Mouse (Mus musculus) erythroid progenitor cell, adult 5-6 weeks (primary cell): ENCODE data around the gene Nap1l1. TPM values are rescaled to one million over a fixed set of nuclear protein-coding genes. Genes with fewer than 3 reads are reported as not detected.

Experiments
- ATAC-seq: replicated peaks from 2 replicates; pipeline ENCODE4 v1.8.0; 2016; ENCODE audit warnings: moderate number of reproducible peaks, mild to moderate bottlenecking, moderate TSS enrichment, inconsistent platforms; ENCODE audit not compliant: poor library complexity, low FRiP score, severe bottlenecking
- total RNA-seq, 2 experiments: library from RNA; stranded (forward) in 1 of 2; stranded (reverse) in 1 of 2; fragments of 150-400 nt in 1 of 2; fragments of 186-747, 209-891 nt in 1 of 2; gene quantifications; 2 replicates each; pipeline versions ENCODE4 v1.2.3 to v1.2.4; 2015 to 2017; ENCODE audit warnings: low replicate concordance in 2 of 2

Nap1l1 gene
- total RNA-seq, 2 experiments from 2014 or later, result 170 to 199 TPM

GRCm38 (mm10) chr10:111510798-111511197 is 37.8 kb downstream of the Nap1l1 start:
- ATAC-seq, result no peak

GRCm38 (mm10) chr10:111512036-111512568 is 39.1 kb downstream of the Nap1l1 start:
- no peak for ATAC-seq

GRCm38 (mm10) chr10:111514282-111514885 is 41.4 kb downstream of the Nap1l1 start:
- ATAC-seq, result no peak

- no peak for ATAC-seq
Measured at GRCm38 (mm10) chr10:111515071-111516010, 42.3 kb downstream of the Nap1l1 start.

GRCm38 (mm10) chr10:111516172-111516588 is 43.2 kb downstream of the Nap1l1 start:
- ATAC-seq, result no peak

GRCm38 (mm10) chr10:111516804-111517436 is 43.9 kb downstream of the Nap1l1 start:
- no peak for ATAC-seq

- no peak for ATAC-seq
Measured at GRCm38 (mm10) chr10:111518350-111518749, 45.3 kb downstream of the Nap1l1 start.

- no peak for ATAC-seq
Measured at GRCm38 (mm10) chr10:111519620-111520370, 46.8 kb downstream of the Nap1l1 start.

- ATAC-seq, result no peak
Measured at GRCm38 (mm10) chr10:111520621-111521020, 47.6 kb downstream of the Nap1l1 start.

GRCm38 (mm10) chr10:111521636-111522035 is 48.6 kb downstream of the Nap1l1 start:
- ATAC-seq, result no peak

GRCm38 (mm10) chr10:111522230-111522629 is 49.2 kb downstream of the Nap1l1 start:
- ATAC-seq, result no peak

GRCm38 (mm10) chr10:111523894-111524293 is 50.9 kb downstream of the Nap1l1 start:
- no peak for ATAC-seq

- ATAC-seq, result no peak
Measured at GRCm38 (mm10) chr10:111527057-111527456, 54.0 kb downstream of the Nap1l1 start.

GRCm38 (mm10) chr10:111527613-111528012 is 54.6 kb downstream of the Nap1l1 start:
- no peak for ATAC-seq

GRCm38 (mm10) chr10:111528283-111528682 is 55.3 kb downstream of the Nap1l1 start:
- ATAC-seq, result no peak

- no peak for ATAC-seq
Measured at GRCm38 (mm10) chr10:111530398-111530797, 57.4 kb downstream of the Nap1l1 start.

GRCm38 (mm10) chr10:111534691-111535090 is 61.7 kb downstream of the Nap1l1 start:
- ATAC-seq, result no peak

- ATAC-seq, result no peak
Measured at GRCm38 (mm10) chr10:111537410-111537809, 64.4 kb downstream of the Nap1l1 start.

GRCm38 (mm10) chr10:111539724-111540324 is 66.8 kb downstream of the Nap1l1 start:
- ATAC-seq, result no peak
